Mouse (Mus musculus) heart, embryonic 14.5 days (tissue): ENCODE data around the gene Rbfox2. TPM values are rescaled to one million over a fixed set of nuclear protein-coding genes. Genes with fewer than 3 reads are reported as not detected.
"Not testable (repeated sequence)": the region's sequence is repeated elsewhere in the genome, so short reads cannot be mapped to it uniquely, and the experiment has no call there.

Experiments
- ATAC-seq: fragments of 200-750 bp; cut with Nextera tagmentation; 2 replicates; pipeline ENCODE4 v1.8.0; 2017; ENCODE audit warnings: low read depth, moderate TSS enrichment; ENCODE audit not compliant: insufficient number of reproducible peaks, insufficient read depth, low FRiP score
- H3K27ac ChIP-seq, 2 experiments: fragments of 200-500 bp in 1 of 2; fragments of 300-500 bp in 1 of 2; sonication (generic) in 1 of 2; replicated peaks in 1 of 2; 2 replicates each; pipeline ENCODE4 v1.5.1; 2012 to 2014; ENCODE audit warnings: low read depth in 2 of 2, low read length in 2 of 2, control low read depth in 1 of 2, mild to moderate bottlenecking in 1 of 2, mixed read lengths in 1 of 2; ENCODE audit not compliant: control insufficient read depth in 1 of 2, insufficient read depth in 1 of 2
- H3K27me3 ChIP-seq: fragments of 300-500 bp; sonication (generic); 2 replicates; pipeline ENCODE4 v1.6.1; 2014; ENCODE audit warnings: mild to moderate bottlenecking, low read length, control low read depth; ENCODE audit not compliant: control insufficient read depth, insufficient read depth
- H3K36me3 ChIP-seq: fragments of 300-500 bp; sonication (generic); 2 replicates; pipeline ENCODE4 v1.6.1; 2014; ENCODE audit warnings: mild to moderate bottlenecking, control low read depth, low read length, mixed read lengths; ENCODE audit not compliant: control insufficient read depth, insufficient read depth
- H3K4me1 ChIP-seq, 2 experiments: fragments of 200-500 bp in 1 of 2; fragments of 300-500 bp in 1 of 2; sonication (generic) in 1 of 2; 2 replicates each; pipeline ENCODE4 v1.6.1; 2012 to 2014; ENCODE audit warnings: low read length in 2 of 2, control low read depth in 1 of 2, mixed read lengths in 1 of 2; ENCODE audit not compliant: control insufficient read depth in 2 of 2, insufficient read depth in 2 of 2
- H3K4me2 ChIP-seq: fragments of 300-500 bp; sonication (generic); 2 replicates; pipeline ENCODE4 v1.6.1; 2014; ENCODE audit warnings: mild to moderate bottlenecking, low read length
- H3K4me3 ChIP-seq, 2 experiments: fragments of 200-500 bp in 1 of 2; fragments of 300-500 bp in 1 of 2; sonication (generic) in 1 of 2; 2 replicates each; pipeline ENCODE4 v1.5.1; 2012 to 2014; ENCODE audit warnings: low read length in 2 of 2, mild to moderate bottlenecking in 2 of 2, control low read depth in 1 of 2, low read depth in 1 of 2, moderate library complexity in 1 of 2; ENCODE audit not compliant: control insufficient read depth in 1 of 2, insufficient read depth in 1 of 2
- H3K9ac ChIP-seq: fragments of 300-500 bp; sonication (generic); 2 replicates; pipeline ENCODE4 v1.6.1; 2014; ENCODE audit warnings: mild to moderate bottlenecking, low read length
- H3K9me3 ChIP-seq: fragments of 300-500 bp; sonication (generic); 2 replicates; pipeline ENCODE4 v1.6.1; 2016; ENCODE audit warnings: low read length, control low read depth; ENCODE audit not compliant: control insufficient read depth
- WGBS: fragments of 180-500 bp; shearing (Covaris S2); extraction: QIAGEN DNeasy Blood & Tissue Kit; methylation state at CpG from one replicate; pipeline ENCODE4 v1.1.7; 2014; 5-methylcytosine and 5-hydroxymethylcytosine counted together
- polyA plus RNA-seq: library from polyadenylated mRNA; unstranded; fragments of >200 nt; fragmentation: Nextera tagmentation; extraction: Ambion mirVana; gene quantifications from 2 replicates; pipeline ENCODE4 v1.2.1, GENCODE M21; 2014

The Rbfox2 gene
- polyA plus RNA-seq, 1 experiment from 2014 or later, result 89.1 TPM

DNA sequence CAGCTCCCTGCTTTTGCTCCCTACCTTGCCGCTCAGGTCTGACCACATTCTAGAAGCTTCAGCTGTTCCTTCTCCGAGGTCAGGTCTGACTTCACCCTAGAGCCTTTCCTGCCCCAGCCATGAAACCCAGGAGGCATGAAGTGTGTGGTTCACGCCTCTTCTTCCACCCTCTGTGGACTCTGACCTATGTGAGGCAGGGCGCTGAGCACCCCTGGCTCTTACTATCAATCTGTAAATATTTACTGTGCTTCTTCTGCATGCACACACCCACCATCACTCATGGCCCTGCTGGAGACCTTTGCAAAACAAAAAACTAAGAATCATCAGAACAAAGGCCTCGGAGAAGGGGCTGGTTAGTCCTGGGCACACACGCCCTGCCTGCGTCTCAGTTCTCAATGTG lies 31.6 kb upstream of the Rbfox2 start:
- Histone ChIP-seq H3K36me3 (no peaks in the 10 kb centered on the region), H3K9me3 (no peaks in the 10 kb centered on the region), H3K27ac (no peak overlapping the region), H3K4me2 (no peak overlapping the region), H3K4me1 (peaks cover 22 to 24% of the 10 kb centered on the region in 2 experiments), H3K4me3 (no peak overlapping the region), H3K9ac (no peak overlapping the region), H3K27me3 (no peaks in the 10 kb centered on the region)
- WGBS, result 73% methylated on average over 7 of the region's 7 CpGs
- ATAC-seq, result no peak

DNA sequence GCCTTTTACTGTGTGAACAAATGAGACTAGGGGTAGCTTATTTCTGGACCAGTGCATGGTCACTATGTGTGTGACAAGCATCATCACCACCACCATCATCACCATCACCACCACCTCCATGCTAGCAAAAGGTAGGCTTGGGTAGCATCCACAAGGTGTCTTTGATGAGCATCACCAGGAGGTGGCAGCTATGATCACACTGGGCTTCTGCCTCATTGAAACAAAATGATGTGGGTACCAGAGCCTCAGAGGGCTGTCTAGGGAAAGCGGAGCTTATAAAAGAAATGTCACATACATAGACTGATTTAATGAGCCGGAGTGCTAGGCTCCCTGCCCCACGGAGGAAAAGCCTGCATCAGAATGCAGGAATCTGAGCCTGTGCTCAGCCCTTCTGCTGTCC lies 31.1 kb upstream of the Rbfox2 start:
- H3K36me3 ChIP-seq, result no peaks in the 10 kb centered on the region
- no peak overlapping the region for H3K4me3 ChIP-seq
- H3K27ac ChIP-seq, result no peak overlapping the region
- H3K4me1 ChIP-seq, result peaks cover 16 to 18% of the 10 kb centered on the region in 2 experiments
- H3K9ac ChIP-seq, result no peak overlapping the region
- H3K27me3 ChIP-seq, result no peaks in the 10 kb centered on the region
- no peaks in the 10 kb centered on the region for H3K9me3 ChIP-seq
- 68% methylated on average over 3 of the region's 3 CpGs for WGBS
- ATAC-seq, result no peak
- H3K4me2 ChIP-seq, result no peak overlapping the region

DNA sequence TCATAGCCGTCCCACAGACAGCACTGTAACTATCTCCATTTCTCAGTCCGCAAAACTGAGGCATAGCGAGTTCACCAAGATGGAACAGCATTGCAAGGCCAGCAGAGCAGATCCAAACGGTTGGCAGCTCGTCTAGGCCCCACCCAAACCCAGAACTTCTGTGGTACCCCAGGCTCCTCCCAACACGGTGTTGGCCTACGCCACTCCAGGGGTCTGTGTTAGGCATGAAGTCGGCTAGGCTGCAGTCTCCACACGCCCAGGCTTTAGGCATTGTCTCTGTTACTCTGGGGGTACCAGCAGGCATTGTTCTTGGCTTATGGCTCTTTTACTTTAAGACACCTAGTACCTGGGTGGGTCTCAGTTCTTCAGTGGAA lies 30.2 kb upstream of the Rbfox2 start:
- Histone ChIP-seq H3K27me3 (no peaks in the 10 kb centered on the region), H3K36me3 (no peaks in the 10 kb centered on the region), H3K4me1 (peaks cover 10 to 11% of the 10 kb centered on the region in 2 experiments), H3K4me3 (peak overlapping the region in 1 of 2 experiments; percentile 25; a peak in 2 of 4 replicates), H3K4me2 (peak overlapping the region; percentile 67), H3K9ac (peak overlapping the region; percentile 66; the same call in 1 of the 2 replicates), H3K27ac (peak overlapping the region; percentile 17 to 74; a peak in 3 of 4 replicates), H3K9me3 (no peaks in the 10 kb centered on the region)
- no peak for ATAC-seq
- WGBS, result 46% methylated on average over 9 of the region's 9 CpGs

DNA sequence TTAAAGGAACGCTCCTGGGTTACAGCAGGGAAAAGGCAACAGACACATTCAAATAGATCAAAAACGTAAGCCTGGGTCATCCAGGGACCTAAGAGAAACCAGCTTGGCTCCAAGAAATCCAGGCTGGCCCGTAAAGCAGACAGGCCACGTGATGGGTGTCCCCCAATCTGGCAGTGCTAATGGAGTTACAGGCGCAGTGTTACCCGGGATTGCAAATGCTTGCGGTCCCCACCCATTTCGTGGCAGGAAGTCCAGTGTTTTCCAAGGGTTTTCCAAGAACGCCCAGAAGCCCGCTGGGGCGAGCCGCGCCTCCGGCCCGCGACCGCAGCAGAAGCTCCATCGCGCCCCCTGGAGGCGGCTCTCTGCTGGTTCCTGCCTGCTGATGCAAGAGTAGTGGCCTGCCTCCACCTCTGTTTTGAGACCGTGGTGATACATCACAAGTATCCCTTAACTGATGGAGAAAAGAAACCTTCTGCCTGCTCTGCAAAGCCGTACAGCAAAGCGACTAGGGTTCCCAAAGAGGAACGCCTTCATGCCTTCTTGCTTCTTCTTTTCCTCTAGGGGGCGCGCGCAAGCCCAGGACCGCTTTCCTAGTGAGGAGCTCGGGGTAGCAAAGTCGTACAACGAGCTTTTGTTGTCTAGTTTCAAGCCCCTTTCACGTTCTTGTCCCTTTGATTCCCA lies 29.6 kb upstream of the Rbfox2 start:
- peak; percentile 75 for ATAC-seq
- Histone ChIP-seq H3K4me1 (peaks cover 10 to 11% of the 10 kb centered on the region in 2 experiments), H3K36me3 (no peaks in the 10 kb centered on the region), H3K9me3 (no peaks in the 10 kb centered on the region), H3K4me3 (peak overlapping the region; percentile 25 to 33), H3K4me2 (peak overlapping the region; percentile 67), H3K9ac (peak overlapping the region; percentile 66), H3K27ac (peak overlapping the region; percentile 68 to 74), H3K27me3 (no peaks in the 10 kb centered on the region)
- WGBS, result 3% methylated on average over 32 of the region's 32 CpGs

DNA sequence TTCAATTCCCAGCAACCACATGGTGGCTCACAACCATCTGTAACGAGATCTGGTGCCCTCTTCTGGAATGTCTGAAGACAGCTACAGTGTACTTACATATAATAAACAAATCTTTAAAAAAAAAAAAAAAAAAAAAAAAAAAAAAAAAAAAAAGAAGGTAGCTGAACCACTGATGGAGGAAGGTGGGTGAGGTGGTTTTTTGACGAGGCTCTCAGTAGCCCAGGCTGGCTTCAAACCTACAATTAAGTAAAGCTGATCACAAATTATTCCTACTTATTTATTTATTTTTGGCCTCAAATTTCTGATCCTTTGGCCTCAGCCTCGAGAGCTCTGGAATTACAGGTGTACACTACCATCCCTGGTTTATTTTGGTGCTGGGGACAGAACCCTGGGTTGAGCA lies 28.4 kb upstream of the Rbfox2 start:
- peaks cover 10 to 11% of the 10 kb centered on the region in 2 experiments for H3K4me1 ChIP-seq
- WGBS, result 89% methylated on average over 3 of the region's 3 CpGs
- H3K27ac ChIP-seq, H3K4me3 ChIP-seq, H3K9me3 ChIP-seq, H3K4me2 ChIP-seq, H3K9ac ChIP-seq, ATAC-seq, H3K36me3 ChIP-seq, H3K27me3 ChIP-seq: not testable (repeated sequence)

DNA sequence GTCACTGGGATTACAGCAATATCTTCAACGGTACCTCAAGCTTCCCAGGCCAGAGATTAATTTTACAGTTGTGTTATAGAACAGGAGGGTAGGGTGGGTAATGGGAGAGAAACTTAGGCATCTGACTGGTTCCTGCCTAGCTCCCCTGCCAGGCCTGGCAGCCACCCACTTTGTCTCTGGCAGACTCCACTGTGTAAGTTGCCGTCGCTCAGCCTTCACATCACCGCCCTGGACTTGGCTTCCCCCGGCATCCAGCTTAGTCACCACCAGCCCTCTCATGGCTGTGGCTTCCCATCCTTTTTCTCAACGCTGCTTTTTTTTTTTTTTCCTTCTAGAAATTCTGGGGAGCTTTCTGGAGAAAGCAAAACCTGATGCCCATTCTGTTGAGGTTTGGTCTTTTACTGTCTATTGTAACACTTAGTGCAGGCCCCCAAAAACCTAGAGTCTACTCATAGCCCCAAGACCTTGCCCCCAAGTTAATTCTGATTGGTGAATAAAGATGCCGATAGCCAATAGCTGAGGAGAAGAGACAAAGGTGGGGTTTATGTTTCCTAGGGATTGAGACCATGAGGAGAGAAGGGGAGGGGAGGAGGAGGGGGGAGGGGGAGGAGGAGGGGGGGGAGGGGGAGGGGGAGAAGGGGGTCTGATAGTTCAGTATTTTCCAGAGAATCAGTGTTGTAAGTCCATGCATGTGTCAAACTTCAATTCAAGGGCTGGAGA lies 25.6 kb upstream of the Rbfox2 start:
- H3K9ac ChIP-seq, result no peak overlapping the region
- no peak overlapping the region for H3K27ac ChIP-seq
- no peaks in the 10 kb centered on the region for H3K27me3 ChIP-seq
- no peaks in the 10 kb centered on the region for H3K36me3 ChIP-seq
- no peak overlapping the region for H3K4me2 ChIP-seq
- 62% methylated on average over 7 of the region's 7 CpGs for WGBS
- H3K4me3 ChIP-seq, result no peak overlapping the region
- no peaks in the 10 kb centered on the region for H3K9me3 ChIP-seq
- H3K4me1 ChIP-seq, result peaks cover 10 to 13% of the 10 kb centered on the region in 2 experiments
- ATAC-seq, result no peak

DNA sequence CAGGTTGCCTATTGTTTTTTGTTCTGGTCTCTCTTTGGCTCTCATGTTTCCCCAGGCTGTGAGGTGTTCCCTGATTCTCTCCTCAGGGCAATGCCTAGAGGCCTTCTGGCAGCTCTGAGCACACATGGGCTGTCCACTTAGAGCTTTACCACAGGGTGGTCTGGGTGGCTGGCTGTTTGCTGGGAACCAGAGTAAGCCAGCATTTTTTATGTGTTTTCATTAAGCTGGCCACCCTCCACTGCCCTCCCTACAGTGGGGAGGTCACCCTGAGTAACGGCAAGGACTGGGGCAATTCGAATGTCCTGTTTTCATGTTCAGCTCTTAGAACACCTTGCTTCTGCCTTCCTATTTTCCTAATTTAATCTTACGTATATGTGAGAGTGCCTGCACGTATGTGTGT lies 24.6 kb upstream of the Rbfox2 start:
- no peak for ATAC-seq
- H3K36me3 ChIP-seq, result no peaks in the 10 kb centered on the region
- no peak overlapping the region for H3K4me2 ChIP-seq
- peaks cover 9 to 13% of the 10 kb centered on the region in 2 experiments for H3K4me1 ChIP-seq
- no peaks in the 10 kb centered on the region for H3K27me3 ChIP-seq
- WGBS, result 78% methylated on average over 4 of the region's 4 CpGs
- H3K9me3 ChIP-seq, result no peaks in the 10 kb centered on the region
- H3K27ac ChIP-seq, result no peak overlapping the region
- H3K9ac ChIP-seq, result no peak overlapping the region
- no peak overlapping the region for H3K4me3 ChIP-seq
